Mouse (Mus musculus) spleen, adult 2 months (tissue): Measurements from ENCODE around the gene Ppp1r3e. TPM values are rescaled to one million over a fixed set of nuclear protein-coding genes. Genes with fewer than 3 reads are reported as not detected.
A peak's percentile ranks its signal among the peaks of the same experiment; 100 is the strongest.

Experiments
- DNase-seq, 2 experiments: peaks; one replicate each; pipeline versions ENCODE4 v3.0.0 to v3.0.0-alpha.2; 2012 to 2021; ENCODE audit warnings: low spot score in 2 of 2, low read depth in 1 of 2
- H3K27ac ChIP-seq: fragments of 200-500 bp; 2 replicates; pipeline ENCODE4 v1.5.1; 2012; ENCODE audit warnings: low read length, inconsistent platforms; ENCODE audit not compliant: insufficient read depth
- H3K27me3 ChIP-seq: fragments of 200-500 bp; 2 replicates; pipeline ENCODE4 v1.6.1; 2012; ENCODE audit warnings: mild to moderate bottlenecking, moderate library complexity, low read length, inconsistent platforms; ENCODE audit not compliant: control insufficient read depth, insufficient read depth
- H3K36me3 ChIP-seq: fragments of 200-500 bp; 2 replicates; pipeline ENCODE4 v1.6.1; 2012; ENCODE audit warnings: mild to moderate bottlenecking, low read length, inconsistent platforms; ENCODE audit not compliant: control insufficient read depth, insufficient read depth
- H3K4me1 ChIP-seq: fragments of 200-500 bp; 2 replicates; pipeline ENCODE4 v1.6.1; 2011; ENCODE audit warnings: inconsistent platforms; ENCODE audit not compliant: control insufficient read depth, insufficient read depth, insufficient read length
- H3K4me3 ChIP-seq: fragments of 200-500 bp; 2 replicates; pipeline ENCODE4 v1.5.1; 2011; ENCODE audit warnings: mild to moderate bottlenecking, inconsistent platforms; ENCODE audit not compliant: insufficient read depth, insufficient read length; ENCODE audit errors: extremely low read depth
- CTCF ChIP-seq: fragments of 200-500 bp; IDR thresholded peaks from 2 replicates; pipeline ENCODE4 v1.5.1; 2011; ENCODE audit warnings: mild to moderate bottlenecking, inconsistent platforms; ENCODE audit not compliant: insufficient read depth, insufficient read length, insufficient replicate concordance; ENCODE audit errors: extremely low read depth
- POLR2A ChIP-seq: fragments of 200-500 bp; IDR thresholded peaks from 2 replicates; pipeline ENCODE4 v1.6.1; 2011; ENCODE audit warnings: low read depth, low read length, inconsistent platforms
- WGBS: fragments of 180-500 bp; shearing (Covaris S2); methylation state at CpG from one replicate; pipeline ENCODE4 v1.1.7; 2018; 5-methylcytosine and 5-hydroxymethylcytosine counted together
- polyA plus RNA-seq: library from polyadenylated mRNA; depleted of rRNA; stranded (reverse); fragments of >200 nt; gene quantifications from 2 replicates; pipeline ENCODE4 v1.2.3, GENCODE M21; 2012

Ppp1r3e gene
- polyA plus RNA-seq, 1 experiment: 6.3 TPM

DNA sequence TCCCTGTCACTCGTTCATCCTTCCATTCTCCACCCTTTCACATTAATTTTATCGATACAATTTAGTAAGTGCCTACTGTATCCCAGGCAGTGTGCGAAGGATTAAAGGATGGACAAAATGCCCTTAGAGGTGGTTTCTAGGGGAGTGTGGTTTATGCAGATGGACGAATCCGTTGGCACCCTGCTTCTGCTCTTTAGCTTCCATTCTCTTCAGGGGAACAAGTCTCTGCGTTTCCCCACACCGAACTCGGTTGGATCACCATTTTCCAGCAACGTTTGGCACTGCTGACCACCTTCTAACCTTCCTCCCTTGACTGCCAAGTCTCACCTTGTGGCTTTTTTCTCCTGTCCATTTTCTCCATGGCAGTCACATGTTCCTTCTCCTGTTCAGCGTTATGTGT lies 36.0 kb upstream of the Ppp1r3e start:
- Histone ChIP-seq H3K27ac (no peak overlapping the region), H3K4me1 (peaks cover 5% of the 10 kb centered on the region), H3K36me3 (no peaks in the 10 kb centered on the region), H3K27me3 (peaks cover 11% of the 10 kb centered on the region), H3K4me3 (peak overlapping the region; percentile 68)
- TF ChIP-seq CTCF (no peak), POLR2A (no peak)
- 26% methylated on average over 10 of the region's 10 CpGs for WGBS
- DNase-seq: no peak

DNA sequence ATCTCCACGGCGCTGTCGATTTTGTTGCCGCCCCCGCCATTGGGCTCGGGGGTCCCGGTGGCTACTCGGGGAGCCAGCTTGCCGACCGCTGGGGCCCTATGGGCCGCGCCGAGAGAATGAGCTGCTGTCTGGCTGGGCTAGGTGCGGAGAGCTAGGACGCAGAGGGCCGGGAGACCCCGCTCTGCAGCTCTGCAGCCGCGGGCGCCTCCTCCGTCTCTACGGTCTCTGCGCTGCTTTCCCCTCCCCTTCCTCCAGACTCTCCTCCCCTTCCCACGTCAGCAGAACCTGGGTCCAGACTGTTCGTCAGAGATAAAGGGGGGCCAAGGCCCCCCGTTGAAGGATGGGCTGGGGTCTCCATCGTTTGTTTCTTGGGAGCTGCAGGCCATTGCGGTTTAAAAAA lies 35.5 kb upstream of the Ppp1r3e start, which contains the start of gene Slc22a17:
Slc22a17 (minus strand) TSS at position 247 of the 400 bp plus-strand sequence.
- Histone ChIP-seq H3K27me3 (peaks cover 11% of the 10 kb centered on the region), H3K27ac (no peak within 1 kb of the TSS), H3K4me1 (peaks cover 5% of the 10 kb centered on the region), H3K4me3 (peak within 1 kb of the TSS; percentile 68), H3K36me3 (no peaks in the 10 kb centered on the region)
- 1% methylated on average over 28 of the region's 28 CpGs for WGBS
- DNase-seq: peak in 1 of 2 experiments; percentile 40
- TF ChIP-seq POLR2A (no peak), CTCF (no peak)

DNA sequence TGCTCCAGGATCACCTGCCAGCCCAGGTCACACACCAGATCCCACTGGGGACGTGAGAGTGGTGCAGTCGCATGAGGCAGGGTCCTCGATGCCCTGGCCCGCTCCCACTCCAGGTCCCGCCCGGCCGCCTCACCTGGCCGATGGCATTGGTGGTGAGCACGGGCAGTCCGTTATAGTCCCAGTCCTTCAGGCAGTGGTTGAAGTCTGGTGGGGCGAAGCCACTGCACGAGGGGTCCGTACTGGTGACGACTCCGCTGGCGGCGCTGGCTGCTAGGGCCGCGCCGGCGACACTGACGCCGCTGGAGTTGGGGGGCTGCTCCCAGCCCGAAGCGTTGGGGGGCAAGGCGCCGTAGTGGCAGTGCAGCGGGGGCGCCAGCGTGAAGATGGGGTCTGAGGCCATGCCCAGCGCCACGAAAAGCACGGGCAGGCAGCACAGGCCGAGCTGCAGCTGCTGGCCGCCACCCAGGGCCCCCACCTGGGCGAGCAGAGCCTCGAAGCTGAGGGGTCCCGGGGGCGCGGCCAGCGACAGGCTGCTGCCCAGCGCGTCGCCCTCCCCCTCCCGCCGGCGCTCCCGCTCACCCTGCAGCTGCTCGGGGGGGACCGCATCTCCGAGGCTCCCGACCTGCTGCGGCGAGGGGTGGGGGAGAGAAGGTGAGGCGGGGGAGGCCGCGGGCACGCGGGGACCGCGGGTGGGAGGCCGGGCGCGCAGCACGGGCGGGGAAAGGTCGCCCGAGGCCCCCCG lies 34.9 kb upstream of the Ppp1r3e start:
- Histone ChIP-seq H3K27me3 (peaks cover 11% of the 10 kb centered on the region), H3K4me1 (peaks cover 5% of the 10 kb centered on the region), H3K4me3 (peak overlapping the region; percentile 68; the same call in 1 of the 2 replicates), H3K36me3 (no peaks in the 10 kb centered on the region), H3K27ac (no peak overlapping the region)
- TF ChIP-seq CTCF: no peak
- TF ChIP-seq POLR2A: no peak
- no peak for DNase-seq
- WGBS: 13% methylated on average over 61 of the region's 69 CpGs

DNA sequence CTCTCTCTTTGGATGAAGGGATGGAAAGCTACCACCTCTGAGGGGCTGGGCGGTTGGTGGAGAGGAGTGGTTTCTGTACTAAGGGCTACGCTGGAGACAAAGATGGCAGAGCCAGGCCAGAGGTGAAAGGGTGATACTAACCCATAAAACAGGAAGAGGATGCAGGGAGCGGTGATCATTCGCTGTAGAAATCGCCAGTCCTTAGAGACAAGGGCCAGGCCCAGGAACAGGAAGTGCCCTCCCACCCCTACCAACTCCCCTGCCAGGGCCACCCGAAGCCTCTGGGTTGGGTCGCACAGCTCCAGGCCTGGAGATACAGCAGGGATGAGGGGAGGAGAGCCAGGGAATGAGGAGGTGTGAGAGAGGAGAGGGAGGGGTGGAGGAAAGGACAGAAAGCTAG lies 31.3 kb upstream of the Ppp1r3e start:
- Histone ChIP-seq H3K27me3 (peaks cover 11% of the 10 kb centered on the region), H3K27ac (no peak overlapping the region), H3K4me1 (peaks cover 5% of the 10 kb centered on the region), H3K36me3 (no peaks in the 10 kb centered on the region), H3K4me3 (no peak overlapping the region)
- no peak for DNase-seq
- no peak for TF ChIP-seq CTCF
- TF ChIP-seq POLR2A: no peak
- 63% methylated on average over 7 of the region's 7 CpGs for WGBS

DNA sequence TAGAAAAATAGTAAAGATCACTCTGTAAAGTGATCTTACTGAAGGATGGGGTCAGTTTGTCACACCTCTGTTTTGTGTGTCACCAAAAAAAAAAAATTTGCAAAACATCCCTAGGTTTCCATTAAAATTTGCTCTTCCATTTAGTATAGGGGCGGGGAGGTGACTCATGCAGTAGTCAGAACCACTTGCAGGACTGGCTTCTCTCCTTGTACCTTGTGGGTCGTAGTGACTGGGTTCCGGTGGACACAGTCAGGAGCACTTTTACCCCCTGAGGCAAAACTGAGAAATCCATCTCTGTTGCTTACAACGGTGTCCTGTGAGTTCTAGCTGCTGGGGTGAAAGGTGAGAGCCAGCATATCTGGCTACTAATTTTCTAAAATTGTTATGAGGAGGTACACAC lies 26.3 kb upstream of the Ppp1r3e start:
- TF ChIP-seq POLR2A (no peak), CTCF (no peak)
- WGBS: 92% methylated on average over 4 of the region's 4 CpGs
- no peak for DNase-seq

DNA sequence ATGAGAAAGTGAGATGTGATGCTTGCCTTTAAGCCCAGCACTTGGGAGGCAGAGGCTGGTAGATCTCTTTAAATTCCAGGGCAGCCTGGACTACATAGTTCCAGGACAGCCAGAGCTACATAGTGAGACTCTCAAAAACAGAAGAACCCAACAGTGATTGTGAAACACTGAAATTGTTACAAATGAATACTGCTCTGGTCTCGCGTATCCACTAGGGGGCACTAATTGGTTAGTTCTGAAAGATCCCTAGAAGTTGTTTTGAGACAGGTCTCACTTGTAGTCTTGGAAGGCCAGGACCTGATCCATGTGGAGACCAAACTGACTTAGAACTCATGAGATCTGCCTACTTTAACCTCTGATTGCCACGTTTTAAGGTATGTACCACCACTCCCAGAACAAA lies 23.0 kb upstream of the Ppp1r3e start:
- H3K36me3 ChIP-seq: peaks cover 23% of the 10 kb centered on the region
- H3K4me3 ChIP-seq: no peak overlapping the region
- peak; percentile 34 to 40 for DNase-seq
- TF ChIP-seq CTCF (no peak), POLR2A (no peak)
- H3K27me3 ChIP-seq: no peaks in the 10 kb centered on the region
- no peak overlapping the region for H3K27ac ChIP-seq
- WGBS: 2% methylated on average over 3 of the region's 3 CpGs
- H3K4me1 ChIP-seq: no peaks in the 10 kb centered on the region; the same call in 1 of the 2 replicates

More for the DNA sequence above, 26.3 kb upstream of the Ppp1r3e start:
- Histone ChIP-seq H3K36me3 (peaks cover 2% of the 10 kb centered on the region; the same call in 1 of the 2 replicates), H3K27ac (no peak overlapping the region), H3K4me1 (no peaks in the 10 kb centered on the region; the same call in 1 of the 2 replicates), H3K27me3 (no peaks in the 10 kb centered on the region), H3K4me3 (no peak overlapping the region)

DNA sequence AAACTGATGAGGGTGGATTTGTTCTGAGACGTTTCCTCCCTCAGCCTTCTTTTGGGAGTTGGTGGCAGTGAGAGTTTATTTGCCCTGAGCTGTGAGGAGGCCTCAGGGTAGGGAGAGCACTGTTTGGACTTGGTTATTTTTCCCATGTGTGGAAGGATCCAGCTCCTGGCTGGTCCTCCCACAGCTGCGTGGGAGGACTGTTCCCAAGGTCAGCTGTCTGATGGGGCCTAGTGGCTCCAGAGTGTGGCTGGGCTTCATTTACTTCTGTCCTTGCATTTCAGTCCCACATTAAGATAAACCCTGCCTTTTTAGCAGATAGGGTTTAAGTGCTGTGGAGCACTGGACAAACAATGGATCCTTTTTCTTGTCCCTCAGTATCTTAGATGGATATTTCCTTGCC lies 20.1 kb upstream of the Ppp1r3e start:
- WGBS: 80% methylated on average over 2 of the region's 2 CpGs
- H3K4me1 ChIP-seq: peaks cover 10% of the 10 kb centered on the region; the same call in 1 of the 2 replicates
- TF ChIP-seq POLR2A (no peak), CTCF (no peak)
- no peak for DNase-seq
- peaks cover 23% of the 10 kb centered on the region for H3K36me3 ChIP-seq
- no peak overlapping the region for H3K27ac ChIP-seq
- no peak overlapping the region for H3K4me3 ChIP-seq
- no peaks in the 10 kb centered on the region for H3K27me3 ChIP-seq
